Comparison of ENCODE assay signal across 17 mouse cellular contexts in the genomic region with DNA sequence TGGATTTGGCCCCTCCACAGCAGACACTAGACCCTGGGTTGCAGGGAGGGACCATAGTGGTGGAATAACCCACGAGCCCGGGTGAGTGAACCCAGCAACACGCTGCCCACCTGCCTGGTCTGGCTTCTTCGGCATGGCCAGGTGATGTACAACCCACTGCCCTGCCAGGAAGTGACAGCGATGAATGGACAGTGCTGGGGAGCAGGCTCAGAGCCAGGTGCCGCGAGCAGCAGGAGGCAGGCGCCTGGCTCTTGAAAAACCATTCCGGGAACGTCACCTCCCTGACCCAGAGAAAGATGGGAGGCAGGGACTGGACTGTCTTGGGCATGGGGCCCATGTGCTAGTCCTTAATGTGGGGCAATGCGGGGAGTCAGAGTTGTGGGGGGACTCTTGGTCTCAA. TPM values are rescaled to one million over a fixed set of nuclear protein-coding genes. Genes with fewer than 3 reads are reported as not detected.
DNase-seq lines count a peak whose midpoint lies in the region.
"Had no signal": no experiment of that assay in that cellular context is flagged by ENCODE, and none has a peak within 500 bp of the region (broad histone marks: within the 10 kb centered on the region; RNA-seq: fewer than 3 reads in every experiment).

No protein-coding gene starts in this region.

- intact Hi-C loops in left cerebral cortex, postnatal 4 days (cut with DNase I), result no loop called here
- intact Hi-C loops in left cerebral cortex, postnatal 25 days (cut with DNase I), result no loop called here

- DNase-seq in cerebellum, postnatal 10 days, result peak; percentile 69 to 75
- no peak for DNase-seq in cerebellum, postnatal 36 days
- DNase-seq in cerebellum, postnatal 14 days, result peak; percentile 67 to 71
- no peak for DNase-seq in cerebellum, adult 18-20 months
- DNase-seq in left cerebral cortex, postnatal 4 days, result peak; percentile 31
- DNase-seq in left cerebral cortex, postnatal 25 days (ENCODE audit: low spot score in 2 of 2), result no peak
- DNase-seq: adrenal gland, adult 2 months; adrenal gland, adult 8-10 months; adrenal gland, postnatal 10 days; adrenal gland, postnatal 14 days; adrenal gland, postnatal 25 days; adrenal gland, postnatal 36 days; B cell, adult 2 months; cerebellum, adult 11 months; cerebellum, adult 11-12 months; cerebellum, adult 2 months had no signal

RNA-seq across cellular contexts. Expression of a gene that starts 8.3 kb away (rescaled TPM):
- total RNA-seq in left cerebral cortex, postnatal 4 days (2021), result 1 to 10 TPM; 2.2 to 4.3 TPM
- 10 to 100 TPM; 13.8 to 16.0 TPM for total RNA-seq in left cerebral cortex, postnatal 25 days (2021)
- total RNA-seq: adrenal gland, postnatal 25 days; G1E had no signal

RNA-seq across cellular contexts. Expression of a gene that starts 50.4 kb away (rescaled TPM):
- total RNA-seq in left cerebral cortex, postnatal 4 days (2021), result 10 to 100 TPM; 24.9 to 31.3 TPM
- total RNA-seq in left cerebral cortex, postnatal 25 days (2021), result 10 to 100 TPM; 27.8 to 30.8 TPM

RNA-seq across cellular contexts. Expression of a gene that starts 50.7 kb away (rescaled TPM):
- total RNA-seq in left cerebral cortex, postnatal 4 days (2021), result 100 to 1,000 TPM; 253 to 282 TPM
- 100 to 1,000 TPM; 379 to 407 TPM for total RNA-seq in left cerebral cortex, postnatal 25 days (2021)

Comparison
In these comparisons a context has a peak if more than half of its experiments do, and no peak if none do; other contexts are left out.
1. DNase-seq: peak in cerebellum, postnatal 10 days (2 of 2), cerebellum, postnatal 14 days (2 of 2) and left cerebral cortex, postnatal 4 days (single experiment); none in cerebellum, postnatal 36 days (0 of 2), cerebellum, adult 18-20 months (0 of 2) and left cerebral cortex, postnatal 25 days (0 of 2).